In the genomic region with DNA sequence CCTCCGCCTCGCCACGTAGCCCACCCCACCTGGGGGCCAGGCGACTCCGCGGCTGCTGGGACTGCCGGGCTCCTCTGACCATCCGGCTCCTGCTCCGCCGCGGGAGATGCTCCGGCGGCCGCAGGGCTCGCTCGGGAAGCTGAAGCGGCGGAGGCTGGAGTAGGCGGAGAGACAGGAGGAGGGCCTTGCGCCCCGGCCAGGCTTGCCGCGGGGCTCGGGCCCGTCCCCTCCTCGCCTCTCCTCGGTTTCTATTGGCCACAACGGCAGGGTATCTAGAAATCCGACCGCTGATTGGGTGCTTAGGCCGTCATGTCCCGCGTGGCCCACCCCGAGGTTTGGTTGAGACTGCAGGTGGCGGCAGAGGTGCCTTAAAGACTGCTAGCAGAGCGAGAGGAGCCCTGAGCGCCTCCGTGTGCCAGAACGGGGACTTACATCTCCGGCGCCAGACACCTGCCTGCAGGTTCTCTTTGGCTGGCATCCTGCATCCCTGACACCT, we compare ENCODE assay signal across 8 mouse cellular contexts. TPM values are rescaled to one million over a fixed set of nuclear protein-coding genes. Genes with fewer than 3 reads are reported as not detected.
DNase-seq lines count a peak whose midpoint lies in the region; ATAC-seq lines count a peak whose summit lies in the region.

Scai (minus strand) TSS at position 174 of the 496 bp plus-strand sequence.

- H3K4me1 ChIP-seq in lung, embryonic 16.5 days (replicated peaks; ENCODE audit: control insufficient read depth, insufficient read depth, low read length) = no peaks in the 10 kb centered on the region; the same call in 1 of the 2 replicates

- H3K4me2 ChIP-seq in lung, embryonic 16.5 days (ENCODE audit: low read depth, low read length) = peak within 1 kb of the TSS; percentile 79

- H3K4me3 ChIP-seq in lung, embryonic 16.5 days (ENCODE audit: low read length) = peak within 1 kb of the TSS; percentile 96

- H3K36me3 ChIP-seq in lung, embryonic 16.5 days (ENCODE audit: control insufficient read depth, insufficient read depth, low read length) = no peaks in the 10 kb centered on the region

- DNase-seq in MEL-GATA-1-ER (ENCODE audit: extremely low read depth, low read depth) = peak; percentile 95
- peak; percentile 98 for DNase-seq in cerebellum, adult 8-10 months
- DNase-seq in forelimb bud, embryonic 11.5 days (ENCODE audit: low read depth, low spot score) = peak; percentile 98
- DNase-seq in layer of hippocampus, adult 9-10 months (ENCODE audit: low spot score) = peak; percentile 98
- peak; percentile 81 for DNase-seq in ovary, postnatal 10 days (ENCODE audit: low spot score)
- DNase-seq in thymus, postnatal 10 days (ENCODE audit: low spot score in 2 of 2) = peak; percentile 96 to 98

- peak within 1 kb of the TSS; percentile 89 for H3K9ac ChIP-seq in lung, embryonic 16.5 days (ENCODE audit: low read length)

- ATAC-seq in hematopoietic stem cell, adult 5-6 weeks (replicated peaks in 1 of 2; ENCODE audit: insufficient read depth in 1 of 2, low FRiP score in 2 of 2, low TSS enrichment in 1 of 2, low read depth in 1 of 2, poor library complexity in 2 of 2, severe bottlenecking in 2 of 2) = peak; percentile 99
- peak; percentile 100 for ATAC-seq in lung, embryonic 16.5 days (ENCODE audit: low read depth)

- no peaks in the 10 kb centered on the region for H3K27me3 ChIP-seq in lung, embryonic 16.5 days (ENCODE audit: control insufficient read depth, insufficient read depth, low read depth, low read length)

- peak within 1 kb of the TSS; percentile 95 for H3K27ac ChIP-seq in lung, embryonic 16.5 days (ENCODE audit: low read length)

- H3K9me3 ChIP-seq in lung, embryonic 16.5 days (ENCODE audit: control insufficient read depth, low read length) = no peaks in the 10 kb centered on the region

- WGBS in lung, embryonic 16.5 days = 0% methylated on average over 38 of the region's 41 CpGs

RNA-seq across cellular contexts. Expression of gene Scai, which starts in this region (rescaled TPM):
- 17.8 and 25.8 TPM in 2 replicates for total RNA-seq in hematopoietic stem cell, adult 5-6 weeks (2017)
- 8.3 and 9.0 TPM in 2 replicates for polyA plus RNA-seq in lung, embryonic 16.5 days (2015; fragmentation: Nextera tagmentation; extraction: Ambion mirVana)

Comparison
In these comparisons a context has a peak if more than half of its experiments do, and no peak if none do; other contexts are left out.
1. Peak in every context shown above with its lines: DNase-seq, ATAC-seq, H3K4me3 ChIP-seq and H3K27ac ChIP-seq.